Mouse (Mus musculus): Measurements from ENCODE around the gene Dmrt1.

DNA sequence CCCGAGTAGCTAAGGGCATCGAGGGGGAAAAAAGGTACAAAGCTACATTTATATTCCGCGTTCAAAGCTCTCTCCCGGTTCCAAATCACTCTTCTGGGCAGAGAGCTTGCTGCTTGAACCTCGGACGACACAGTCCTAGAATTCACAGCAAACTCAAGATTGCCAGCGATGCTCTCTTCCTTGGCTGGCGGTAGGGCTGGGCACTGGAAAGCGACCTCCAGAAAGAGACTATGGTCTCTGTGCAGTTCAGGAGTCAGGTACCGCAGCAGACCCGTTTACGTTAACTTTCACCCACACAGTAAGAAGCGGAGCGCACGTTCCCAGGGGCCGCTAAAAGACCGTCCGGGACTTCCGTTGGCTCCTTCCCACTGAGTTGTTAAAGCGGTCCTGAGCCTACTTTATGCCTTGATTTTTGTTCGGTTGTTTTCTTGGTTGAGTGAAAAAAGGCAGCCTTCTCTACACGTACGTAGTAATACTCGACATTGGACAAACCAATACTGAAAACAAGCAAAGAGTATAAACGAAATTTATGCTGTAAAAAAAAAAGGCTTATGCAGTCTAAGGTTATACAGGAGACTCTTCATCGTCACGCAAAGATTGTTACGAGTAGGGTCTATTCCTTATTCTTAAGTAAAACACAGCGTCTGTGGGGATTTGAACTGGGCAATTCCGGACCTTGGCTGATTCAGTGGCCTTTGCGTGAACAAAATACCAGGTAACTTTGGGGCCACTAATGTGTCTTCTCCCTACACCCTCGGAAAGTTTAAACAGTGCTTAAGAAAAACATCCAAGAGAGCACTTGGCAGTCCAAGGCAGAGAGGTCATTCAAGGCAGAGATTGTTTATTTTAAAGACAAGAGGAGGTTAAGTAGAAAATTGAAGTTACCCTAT lies 103.8 kb downstream of the Dmrt1 start:
- TF ChIP-seq CTCF (IDR thresholded peaks at IDR 0.05; ENCODE audit: extremely low read depth, insufficient read length, insufficient replicate concordance, low read depth, low read length) (no peak), POLR2A (IDR thresholded peaks at IDR 0.05; ENCODE audit: low read depth, low read length) (no peak)
